Mouse (Mus musculus) ES-E14 (cell line): ENCODE data around the gene Grb10. TPM values are rescaled to one million over a fixed set of nuclear protein-coding genes. Genes with fewer than 3 reads are reported as not detected.

ENCODE experiments used
- DNase-seq: peaks from one replicate; pipeline ENCODE4 v3.0.0-alpha.2; 2013; ENCODE audit warnings: low read depth, low spot score
- H3K27ac ChIP-seq: 2 replicates; pipeline ENCODE4 v1.5.1; 2012; ENCODE audit warnings: low read depth, mild to moderate bottlenecking, low read length, moderate library complexity, mixed read lengths; ENCODE audit not compliant: poor library complexity, insufficient read depth, severe bottlenecking
- H3K36me3 ChIP-seq: 2 replicates; pipeline ENCODE4 v1.6.1; 2012; ENCODE audit warnings: mild to moderate bottlenecking, low read length, moderate library complexity, mixed read lengths; ENCODE audit not compliant: control insufficient read depth, poor library complexity, insufficient read depth, severe bottlenecking
- H3K4me1 ChIP-seq, 2 experiments: fragments of 150-350 bp in 1 of 2; sonication (generic) in 1 of 2; 2 replicates each; pipeline ENCODE4 v1.6.1; 2012; ENCODE audit warnings: low read length in 2 of 2, mild to moderate bottlenecking in 1 of 2, mixed read lengths in 1 of 2; ENCODE audit not compliant: control insufficient read depth in 2 of 2, insufficient read depth in 2 of 2, poor library complexity in 1 of 2
- H3K4me3 ChIP-seq, 2 experiments: fragments of 150-350 bp in 1 of 2; sonication (generic) in 1 of 2; 2 replicates each; pipeline ENCODE4 v1.5.1; 2012; ENCODE audit warnings: low read length in 2 of 2, low read depth in 1 of 2, mild to moderate bottlenecking in 1 of 2, mixed read lengths in 1 of 2; ENCODE audit not compliant: insufficient read depth in 1 of 2, poor library complexity in 1 of 2, severe bottlenecking in 1 of 2
- H3K9ac ChIP-seq: 2 replicates; pipeline ENCODE4 v1.6.1; 2012; ENCODE audit warnings: low read depth, mild to moderate bottlenecking, low read length, mixed read lengths; ENCODE audit not compliant: poor library complexity, insufficient read depth, severe bottlenecking
- H3K9me3 ChIP-seq: fragments of 150-350 bp; sonication (generic); 2 replicates; pipeline ENCODE4 v1.6.1; 2012; ENCODE audit warnings: low read depth, mild to moderate bottlenecking, low read length; ENCODE audit not compliant: control insufficient read depth, insufficient read depth
- CHD2 ChIP-seq: IDR thresholded peaks from 2 replicates; pipeline ENCODE4 v1.6.1; 2014; ENCODE audit warnings: mild to moderate bottlenecking, low read depth, low read length, inconsistent platforms
- HCFC1 ChIP-seq: IDR thresholded peaks from 2 replicates; pipeline ENCODE4 v1.6.1; 2012; ENCODE audit warnings: low read length, inconsistent platforms, borderline replicate concordance; ENCODE audit not compliant: insufficient read depth
- MAFK ChIP-seq: IDR thresholded peaks from 2 replicates; pipeline ENCODE4 v1.6.1; 2014; ENCODE audit warnings: mild to moderate bottlenecking, low read depth, low read length, inconsistent platforms; ENCODE audit not compliant: insufficient read depth
- ZC3H11A ChIP-seq: IDR thresholded peaks from 2 replicates; pipeline ENCODE4 v1.6.1; 2012; ENCODE audit warnings: low read depth, mild to moderate bottlenecking, inconsistent platforms, low read length, borderline replicate concordance
- ZNF384 ChIP-seq: IDR thresholded peaks from 2 replicates; pipeline ENCODE4 v1.6.1; 2012; ENCODE audit warnings: low read depth, low read length, inconsistent platforms
- in situ Hi-C, 2 experiments: fragments of 600-800 bp; cut with MboI; formaldehyde crosslinking; loops; one replicate each; pipeline ENCODE4 v1.15.1; 2025; ENCODE audit warnings: low sequenced_read_pairs in 2 of 2, inconsistent platforms in 1 of 2; ENCODE audit not compliant: unreplicated experiment in 2 of 2
- total RNA-seq: library from RNA; depleted of rRNA; stranded (reverse); fragments of 300-350 nt; gene quantifications from 2 replicates; pipeline ENCODE4 v1.2.3, GENCODE M21; 2012; rRNA removed

The Grb10 gene
- total RNA-seq, 1 experiment: 33.4 TPM

GRCm38 (mm10) chr11:11881026-11881782, 157.3 kb downstream of the Grb10 start:
- Histone ChIP-seq H3K36me3 (no peaks in the 10 kb centered on the region), H3K9me3 (no peaks in the 10 kb centered on the region), H3K9ac (no peak overlapping the region), H3K4me1 (peaks cover 34 to 36% of the 10 kb centered on the region in 2 experiments), H3K27ac (peak overlapping the region; percentile 20; the same call in 1 of the 2 replicates), H3K4me3 (no peak overlapping the region)
- TF ChIP-seq HCFC1 (no peak), MAFK (no peak), ZNF384 (no peak), CHD2 (no peak), ZC3H11A (no peak)
- in situ Hi-C loops: no loop called here
- DNase-seq: no peak

Other genes starting within 250 kb of the Grb10 start
- gene Fignl1, start 229.7 kb downstream of the Grb10 start, total RNA-seq: 33.8 and 49.6 TPM in 2 replicates
- gene Ddc, start 140.5 kb downstream of the Grb10 start, total RNA-seq: 16.1 and 29.1 TPM in 2 replicates